Mouse (Mus musculus) neutrophil, adult 65 days (primary cell): ENCODE data around the gene Hacd3. TPM values are rescaled to one million over a fixed set of nuclear protein-coding genes. Genes with fewer than 3 reads are reported as not detected.

ENCODE experiments used
- total RNA-seq: library from RNA; stranded (reverse); gene quantifications from 2 replicates; pipeline ENCODE4 v1.2.4, GENCODE M21; 2023

The Hacd3 gene
- 3.5 and 5.0 TPM in 2 replicates for total RNA-seq

DNA sequence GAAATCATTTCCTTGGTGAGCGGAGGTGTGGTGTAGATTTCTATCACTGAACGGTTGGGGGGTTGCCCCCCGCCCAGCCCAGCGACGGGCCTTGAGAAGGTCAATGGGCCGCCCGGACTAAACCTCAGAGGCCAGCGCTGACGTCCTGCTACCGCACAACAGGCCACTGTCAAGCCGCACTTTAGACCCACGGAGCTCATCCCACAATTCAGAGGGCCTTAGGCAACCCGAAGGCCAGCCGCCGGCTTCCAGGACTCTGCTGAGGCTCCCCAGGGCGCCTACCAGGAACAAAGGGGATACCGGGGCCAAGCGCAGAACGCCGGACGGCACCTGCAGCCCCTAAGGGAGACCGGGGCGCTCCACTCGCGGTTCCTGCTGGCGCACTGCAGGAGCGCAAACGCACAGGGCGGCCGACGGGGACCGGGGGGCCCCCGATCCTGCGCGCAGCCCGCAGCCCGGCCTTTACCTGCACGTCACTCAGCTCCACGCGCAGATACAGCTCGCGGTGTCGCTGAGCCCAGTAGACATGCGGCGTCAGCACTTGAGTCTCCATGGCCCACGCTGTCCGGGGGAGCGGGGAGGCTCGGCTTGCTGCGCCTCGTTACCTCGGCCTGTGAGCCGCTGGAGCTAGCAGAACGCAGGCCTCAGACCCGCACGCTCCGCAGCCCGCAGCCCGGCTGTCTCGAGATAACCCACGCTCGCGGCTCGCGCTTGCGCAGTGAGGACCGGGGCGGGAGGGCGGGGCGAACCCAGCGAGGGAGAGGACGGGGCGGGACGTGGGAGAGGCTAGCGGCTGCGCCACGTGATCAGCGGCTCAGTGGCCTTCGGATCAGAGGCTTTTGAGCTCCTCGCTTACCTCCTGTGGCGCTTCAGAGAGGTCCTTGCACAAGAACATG, at the start of gene Hacd3:
Gene Hacd3, minus strand, starts transcription at position 703 of the 896 bp plus-strand sequence.

DNA sequence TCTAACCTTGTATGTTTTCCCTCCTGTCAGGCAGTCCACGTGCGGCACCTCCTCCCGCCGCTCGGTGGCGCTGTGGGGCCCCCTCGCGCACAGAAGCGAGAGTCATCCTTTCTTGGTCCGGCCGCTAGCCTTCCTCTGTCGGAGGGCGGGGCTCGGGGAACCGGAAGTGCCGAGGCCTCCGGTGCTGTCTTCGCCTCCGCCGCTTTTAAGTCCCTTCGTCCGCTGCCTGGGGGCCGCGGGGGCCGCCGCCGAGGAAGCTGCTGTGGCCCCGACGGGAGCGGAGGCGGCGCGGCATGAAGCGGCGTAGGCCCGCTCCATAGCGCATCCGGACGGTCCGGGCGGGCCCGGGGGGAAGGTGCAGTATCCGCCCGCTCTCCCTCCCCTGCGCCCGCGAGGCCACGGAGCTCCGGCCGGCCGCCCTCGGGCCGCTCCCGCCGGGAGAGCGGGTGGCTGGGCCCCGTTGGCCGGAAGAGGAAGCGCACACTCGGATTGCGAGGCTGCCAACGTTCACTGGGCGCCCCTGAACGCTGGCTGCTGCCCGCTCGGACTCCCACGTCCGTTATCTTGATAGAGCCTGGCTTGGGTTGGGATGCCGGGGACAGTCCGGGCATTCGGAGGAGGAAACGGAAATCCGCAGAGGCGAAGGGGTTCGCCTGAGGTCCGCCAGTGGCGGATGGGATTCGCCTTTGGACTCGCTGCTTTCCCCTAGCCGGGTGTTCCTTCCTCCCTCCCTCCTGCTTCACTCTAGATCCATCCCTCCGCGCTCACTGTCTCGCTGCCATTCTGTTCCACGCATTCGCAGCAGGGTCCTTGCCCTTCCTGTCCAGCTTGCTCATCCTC, 11.0 kb upstream of the Hacd3 start, which contains the start of gene Dpp8:
Gene Dpp8, plus strand, starts transcription at position 146 of the 840 bp plus-strand sequence.

DNA sequence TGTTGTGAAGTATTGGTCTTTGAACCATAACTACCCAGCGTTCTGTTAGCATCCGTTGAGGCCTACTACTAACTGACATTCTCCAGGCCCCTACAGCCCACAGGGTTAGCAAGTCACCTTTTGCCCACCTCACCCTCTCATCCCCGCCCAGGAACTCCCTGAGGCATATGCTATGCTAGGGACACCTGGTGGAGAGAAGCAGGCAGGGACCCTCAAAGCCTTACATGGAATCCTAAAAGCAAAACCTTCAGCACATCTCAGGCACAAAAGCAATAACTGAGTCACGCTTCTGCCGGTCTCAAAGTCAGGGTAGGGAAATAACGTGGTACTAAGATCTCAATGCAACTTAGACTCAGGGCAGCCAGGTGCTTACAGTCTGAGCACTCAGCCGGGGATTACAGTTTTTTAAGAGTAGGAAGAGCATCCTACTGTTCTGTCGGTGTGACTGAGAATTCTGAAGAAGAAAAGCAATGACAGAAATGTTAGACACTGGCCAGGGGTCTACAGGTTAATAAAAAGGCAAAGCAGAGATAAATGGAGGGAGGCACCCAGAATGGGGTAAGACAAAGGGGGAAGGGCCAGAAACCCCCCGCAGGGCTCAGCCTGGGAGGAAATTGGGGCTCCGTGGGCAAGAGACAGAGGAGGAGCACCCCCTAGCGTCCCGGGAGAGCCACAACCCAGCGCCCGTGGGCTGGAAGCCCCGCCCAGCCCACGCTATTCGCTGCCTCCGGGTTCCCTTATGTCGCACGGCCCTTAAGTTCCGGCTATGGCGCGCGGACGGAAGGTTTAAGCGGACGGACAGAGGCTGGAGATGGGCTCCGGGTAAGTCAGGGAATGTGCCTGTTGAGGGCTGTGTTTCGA, 61.1 kb downstream of the Hacd3 start, which contains the start of gene Ints14:
Gene Ints14, plus strand, starts transcription at position 789 of the 861 bp plus-strand sequence.

DNA sequence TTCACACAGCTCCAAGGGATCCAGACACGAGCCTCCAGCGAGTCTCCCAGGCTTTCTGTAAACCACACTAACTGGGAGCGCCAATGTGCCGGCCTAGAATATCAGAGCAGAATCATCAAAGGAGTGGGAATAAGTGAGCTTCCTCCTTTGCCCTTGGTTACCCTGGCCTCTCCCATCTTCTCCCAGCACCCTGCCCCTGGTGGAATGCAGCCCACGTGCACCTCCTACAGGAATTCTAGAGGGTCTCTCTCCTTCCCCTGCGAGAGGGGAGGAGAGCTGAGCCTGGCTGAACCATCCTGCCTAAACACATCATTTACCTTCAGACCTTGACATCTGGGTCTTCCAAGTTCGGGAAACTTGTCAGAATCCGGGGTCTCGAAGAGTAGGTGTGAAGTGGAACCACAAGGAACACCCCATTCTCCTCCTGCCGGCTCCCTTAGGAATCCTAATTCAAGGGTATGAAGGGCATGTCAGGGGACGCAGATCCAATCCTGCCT, 70.3 kb downstream of the Hacd3 start, which contains the start of gene Slc24a1:
Gene Slc24a1, minus strand, starts transcription at position 447 of the 497 bp plus-strand sequence.

Other genes starting within 250 kb of the Hacd3 start
- gene Dennd4a, start 210.4 kb downstream of the Hacd3 start, total RNA-seq = 192 and 289 TPM in 2 replicates
- gene Slc24a1, start 70.1 kb downstream of the Hacd3 start, total RNA-seq = not detected in 2 replicates
- gene Ints14, start 60.8 kb downstream of the Hacd3 start, total RNA-seq = 15.9 and 17.9 TPM in 2 replicates
- 55.7 and 77.8 TPM in 2 replicates for gene Dpp8, start 10.7 kb upstream of the Hacd3 start, total RNA-seq
- 0.14 TPM in 1 of 2 replicates, not detected in the other for gene Igdcc4, start 79.8 kb upstream of the Hacd3 start, total RNA-seq
- not detected in 2 replicates for gene Igdcc3, start 119.5 kb upstream of the Hacd3 start, total RNA-seq
- 2.6 and 2.9 TPM in 2 replicates for gene Parp16, start 173.7 kb upstream of the Hacd3 start, total RNA-seq
- not detected in 2 replicates for gene Cilp, start 243.5 kb upstream of the Hacd3 start, total RNA-seq